ENCODE assay signal across 27 mouse cellular contexts in the genomic region with DNA sequence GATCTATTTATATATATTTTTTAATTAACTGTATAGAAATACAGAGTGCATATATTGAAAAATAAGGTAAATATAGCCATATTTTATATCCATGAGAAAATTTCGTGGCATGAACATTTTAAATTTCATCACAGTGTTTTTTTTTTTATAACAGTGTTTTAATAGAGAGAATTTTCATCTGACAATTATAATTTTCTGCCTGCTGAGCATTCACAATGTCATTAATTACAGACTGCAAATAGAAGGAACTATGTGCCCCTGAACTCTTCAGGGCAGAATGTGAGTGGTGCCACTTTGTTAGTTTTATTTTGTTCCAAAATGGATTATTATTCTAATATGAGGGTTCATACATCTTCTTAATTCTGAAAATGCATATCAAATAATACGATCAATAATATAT.
"Had no signal": no experiment of that assay in that cellular context is flagged by ENCODE, and none has a peak within 500 bp of the region (broad histone marks: within the 10 kb centered on the region; RNA-seq: fewer than 3 reads in every experiment).

No protein-coding gene starts in this region.

- DNase-seq: cerebellum, adult 9-10 months; cerebellum, adult 9-11 months; cerebellum, postnatal 10 days; cerebellum, postnatal 14 days; cerebellum, postnatal 25 days; cerebellum, postnatal 36 days; embryo, embryonic 11 days; forebrain, postnatal 0 days; gastrocnemius, adult 2 months; gastrocnemius, postnatal 10 days; gastrocnemius, postnatal 14 days; gastrocnemius, postnatal 25 days; gastrocnemius, postnatal 36 days; heart, adult 11 months; heart, adult 18-20 months; heart, adult 2 months had no signal

- H3K4me3 ChIP-seq: embryonic facial prominence, embryonic 10.5 days; embryonic facial prominence, embryonic 12.5 days; embryonic facial prominence, embryonic 13.5 days; embryonic facial prominence, embryonic 15.5 days; erythroblast, embryonic 14.5 days; forebrain, embryonic 10.5 days; forebrain, embryonic 12.5 days; forebrain, embryonic 13.5 days; forebrain, embryonic 15.5 days; gastrocnemius, adult 2 months; heart, adult 2 months had no signal

- H3K27ac ChIP-seq: embryonic facial prominence, embryonic 10.5 days; embryonic facial prominence, embryonic 12.5 days; embryonic facial prominence, embryonic 13.5 days; embryonic facial prominence, embryonic 15.5 days; forebrain, embryonic 10.5 days; forebrain, embryonic 12.5 days; forebrain, embryonic 13.5 days; forebrain, embryonic 15.5 days; gastrocnemius, adult 2 months; heart, adult 2 months had no signal

- H3K9me3 ChIP-seq: embryonic facial prominence, embryonic 10.5 days; embryonic facial prominence, embryonic 12.5 days; embryonic facial prominence, embryonic 13.5 days; embryonic facial prominence, embryonic 15.5 days; forebrain, embryonic 10.5 days; forebrain, embryonic 12.5 days; forebrain, embryonic 13.5 days; forebrain, embryonic 15.5 days had no signal

- H3K4me2 ChIP-seq: embryonic facial prominence, embryonic 12.5 days; embryonic facial prominence, embryonic 13.5 days; embryonic facial prominence, embryonic 15.5 days; forebrain, embryonic 12.5 days; forebrain, embryonic 13.5 days; forebrain, embryonic 15.5 days had no signal

- H3K4me1 ChIP-seq: embryonic facial prominence, embryonic 10.5 days; embryonic facial prominence, embryonic 12.5 days; embryonic facial prominence, embryonic 13.5 days; embryonic facial prominence, embryonic 15.5 days; forebrain, embryonic 10.5 days; forebrain, embryonic 12.5 days; forebrain, embryonic 13.5 days; forebrain, embryonic 15.5 days had no signal

- H3K27me3 ChIP-seq: embryonic facial prominence, embryonic 12.5 days; embryonic facial prominence, embryonic 13.5 days; embryonic facial prominence, embryonic 15.5 days; forebrain, embryonic 12.5 days; forebrain, embryonic 13.5 days; forebrain, embryonic 15.5 days had no signal

- H3K9ac ChIP-seq: embryonic facial prominence, embryonic 12.5 days; embryonic facial prominence, embryonic 13.5 days; embryonic facial prominence, embryonic 15.5 days; forebrain, embryonic 12.5 days; forebrain, embryonic 13.5 days; forebrain, embryonic 15.5 days; forebrain, postnatal 0 days had no signal

- H3K36me3 ChIP-seq: embryonic facial prominence, embryonic 10.5 days; embryonic facial prominence, embryonic 12.5 days; embryonic facial prominence, embryonic 13.5 days; embryonic facial prominence, embryonic 15.5 days; forebrain, embryonic 10.5 days; forebrain, embryonic 12.5 days; forebrain, embryonic 15.5 days had no signal

- ATAC-seq: forebrain, embryonic 13.5 days; forebrain, embryonic 14.5 days; forebrain, embryonic 15.5 days; forebrain, embryonic 16.5 days; forebrain, postnatal 0 days had no signal
